Mouse (Mus musculus) embryonic facial prominence, embryonic 14.5 days (tissue): ENCODE measurements at regions not wholly inside any gene's neighbourhood (a gene's known extent, or its start where the extent isn't known, plus 50 kb on each side); places are given as distances from the start of the nearest gene placed in this dataset.
A peak's percentile ranks its signal among the peaks of the same experiment; 100 is the strongest.

ENCODE experiments used
- ATAC-seq: fragments of 200-750 bp; cut with Nextera tagmentation; 2 replicates; pipeline ENCODE4 v1.8.0; 2017; ENCODE audit warnings: low read depth, moderate number of reproducible peaks, moderate TSS enrichment
- DNase-seq: peaks from one replicate; pipeline ENCODE4 v3.0.0-alpha.2; 2015; ENCODE audit warnings: low spot score
- H3K27ac ChIP-seq: fragments of 300-500 bp; sonication (generic); replicated peaks from 2 replicates; pipeline ENCODE4 v1.5.1; 2014; ENCODE audit warnings: low read depth, mild to moderate bottlenecking, low read length, moderate library complexity
- H3K27me3 ChIP-seq: fragments of 300-500 bp; sonication (generic); replicated peaks from 2 replicates; pipeline ENCODE4 v1.6.1; 2014; ENCODE audit warnings: low read length; ENCODE audit not compliant: control insufficient read depth, insufficient read depth
- H3K36me3 ChIP-seq: fragments of 300-500 bp; sonication (generic); 2 replicates; pipeline ENCODE4 v1.6.1; 2014; ENCODE audit warnings: low read length, mixed read lengths; ENCODE audit not compliant: control insufficient read depth, insufficient read depth
- H3K4me1 ChIP-seq: fragments of 300-500 bp; sonication (generic); 2 replicates; pipeline ENCODE4 v1.6.1; 2014; ENCODE audit warnings: antibody characterized with exemption, low read length; ENCODE audit not compliant: control insufficient read depth, insufficient read depth
- H3K4me2 ChIP-seq: fragments of 300-500 bp; sonication (generic); 2 replicates; pipeline ENCODE4 v1.6.1; 2014; ENCODE audit warnings: low read depth, mild to moderate bottlenecking, low read length, moderate library complexity, mixed read lengths
- H3K4me3 ChIP-seq: fragments of 300-500 bp; sonication (generic); 2 replicates; pipeline ENCODE4 v1.5.1; 2014; ENCODE audit warnings: low read depth, mild to moderate bottlenecking, low read length
- H3K9ac ChIP-seq: fragments of 300-500 bp; sonication (generic); 2 replicates; pipeline ENCODE4 v1.6.1; 2014; ENCODE audit warnings: low read depth, mild to moderate bottlenecking, low read length, moderate library complexity, mixed read lengths
- H3K9me3 ChIP-seq: fragments of 300-500 bp; sonication (generic); 2 replicates; pipeline ENCODE4 v1.6.1; 2016; ENCODE audit warnings: low read length; ENCODE audit not compliant: control insufficient read depth
- WGBS: fragments of 180-500 bp; shearing (Covaris S2); extraction: QIAGEN DNeasy Blood & Tissue Kit; methylation state at CpG from one replicate; pipeline ENCODE4 v1.1.7; 2014; 5-methylcytosine and 5-hydroxymethylcytosine counted together

DNA sequence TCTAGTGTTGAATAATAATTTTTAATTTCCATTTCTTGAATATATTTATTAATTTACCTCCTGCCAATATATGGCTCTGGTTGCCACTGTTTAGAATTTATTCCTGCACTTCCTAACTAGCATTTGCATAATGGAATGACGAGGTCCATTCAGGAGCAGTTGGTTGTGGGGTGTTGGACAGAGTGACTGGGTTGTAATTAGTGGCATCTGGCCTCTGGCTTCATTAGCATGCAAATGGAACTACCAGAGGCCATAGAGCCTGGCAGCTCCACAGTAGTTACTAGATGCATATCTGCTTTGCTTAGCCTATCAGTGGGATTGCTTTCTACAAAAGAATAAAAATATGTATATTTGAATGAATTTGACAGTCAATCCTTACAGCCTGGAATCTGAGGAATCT is 1099.6 kb upstream of the Cdh8 start:
- H3K9me3 ChIP-seq = no peaks in the 10 kb centered on the region
- H3K4me3 ChIP-seq = no peak overlapping the region
- H3K27me3 ChIP-seq = no peaks in the 10 kb centered on the region
- H3K9ac ChIP-seq = no peak overlapping the region
- no peak overlapping the region for H3K27ac ChIP-seq
- no peak for ATAC-seq
- no peak overlapping the region for H3K4me2 ChIP-seq
- no peaks in the 10 kb centered on the region for H3K4me1 ChIP-seq
- peak; percentile 11 for DNase-seq
- no peaks in the 10 kb centered on the region for H3K36me3 ChIP-seq
- WGBS = 38% methylated on average over 1 of the region's 1 CpGs

DNA sequence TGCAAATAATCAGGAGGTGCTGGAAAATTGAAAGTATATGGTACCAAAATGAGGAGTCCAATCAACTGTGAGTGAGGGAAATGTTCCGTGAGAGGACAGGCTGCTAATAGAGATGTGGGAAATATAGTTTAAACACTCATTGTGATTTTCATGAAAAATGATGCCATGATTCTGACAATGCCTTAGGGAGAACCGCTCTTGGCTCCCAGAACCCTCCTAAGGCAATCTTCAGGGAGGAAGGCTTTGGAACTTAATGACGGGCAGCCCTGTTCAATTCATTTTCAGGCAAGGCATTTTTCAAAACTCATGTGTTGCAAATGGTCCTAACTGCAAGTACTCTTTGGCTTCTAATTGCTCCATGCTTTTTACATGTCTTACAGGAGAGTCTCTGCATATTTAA is 1098.9 kb upstream of the Cdh8 start:
- Histone ChIP-seq H3K9me3 (no peaks in the 10 kb centered on the region), H3K4me2 (no peak overlapping the region), H3K27me3 (no peaks in the 10 kb centered on the region), H3K4me1 (no peaks in the 10 kb centered on the region), H3K27ac (no peak overlapping the region), H3K36me3 (no peaks in the 10 kb centered on the region), H3K9ac (no peak overlapping the region), H3K4me3 (no peak overlapping the region)
- DNase-seq (no peak), ATAC-seq (no peak)
- WGBS = 87% methylated on average over 3 of the region's 3 CpGs

DNA sequence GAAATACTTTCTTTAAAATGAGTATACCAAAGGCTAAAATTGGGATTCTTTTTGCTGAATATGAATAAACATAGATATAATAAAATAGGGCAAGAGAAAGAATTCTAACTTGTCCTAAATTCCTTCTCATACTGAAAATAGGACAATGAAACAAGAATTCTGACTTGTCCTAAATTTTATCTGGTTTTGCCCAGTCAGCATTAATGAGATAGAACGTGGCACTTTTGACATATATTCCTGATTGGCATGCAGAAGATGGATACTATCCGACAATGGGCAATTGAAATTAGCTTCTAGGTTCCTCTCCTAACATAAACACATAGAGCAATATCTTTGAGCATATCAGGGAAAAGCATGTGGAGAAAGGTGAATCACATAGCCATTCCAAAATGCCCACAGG is 1090.2 kb upstream of the Cdh8 start:
- no peak overlapping the region for H3K9ac ChIP-seq
- ATAC-seq = no peak
- WGBS = 79% methylated on average over 2 of the region's 2 CpGs
- no peaks in the 10 kb centered on the region for H3K27me3 ChIP-seq
- H3K27ac ChIP-seq = no peak overlapping the region
- H3K9me3 ChIP-seq = no peaks in the 10 kb centered on the region
- no peak for DNase-seq
- H3K4me3 ChIP-seq = no peak overlapping the region
- H3K4me2 ChIP-seq = no peak overlapping the region
- no peaks in the 10 kb centered on the region for H3K4me1 ChIP-seq
- no peaks in the 10 kb centered on the region for H3K36me3 ChIP-seq

DNA sequence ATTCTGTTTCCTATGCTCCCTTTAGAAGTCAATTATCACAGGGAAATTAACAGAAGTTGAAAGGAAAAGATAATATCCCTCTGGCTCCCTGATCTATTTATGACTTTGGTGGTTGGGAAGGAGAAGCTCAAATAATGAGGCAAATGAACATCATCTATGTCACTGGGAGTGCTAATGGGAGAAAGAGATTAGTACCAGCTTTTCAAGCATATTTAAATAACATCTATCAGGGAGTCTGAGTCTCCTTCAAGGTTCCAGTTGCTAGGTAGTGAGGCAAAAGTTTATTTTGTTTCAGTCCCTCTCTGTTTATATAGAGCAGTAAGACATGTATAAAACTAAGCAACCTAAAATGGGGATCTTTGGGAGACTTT is 1084.1 kb upstream of the Cdh8 start:
- Histone ChIP-seq H3K27me3 (no peaks in the 10 kb centered on the region), H3K9me3 (no peaks in the 10 kb centered on the region), H3K4me3 (no peak overlapping the region), H3K4me2 (no peak overlapping the region), H3K9ac (no peak overlapping the region), H3K36me3 (no peaks in the 10 kb centered on the region), H3K4me1 (no peaks in the 10 kb centered on the region), H3K27ac (no peak overlapping the region)
- peak; percentile 9; the same call in 1 of the 2 replicates for ATAC-seq
- DNase-seq = no peak

DNA sequence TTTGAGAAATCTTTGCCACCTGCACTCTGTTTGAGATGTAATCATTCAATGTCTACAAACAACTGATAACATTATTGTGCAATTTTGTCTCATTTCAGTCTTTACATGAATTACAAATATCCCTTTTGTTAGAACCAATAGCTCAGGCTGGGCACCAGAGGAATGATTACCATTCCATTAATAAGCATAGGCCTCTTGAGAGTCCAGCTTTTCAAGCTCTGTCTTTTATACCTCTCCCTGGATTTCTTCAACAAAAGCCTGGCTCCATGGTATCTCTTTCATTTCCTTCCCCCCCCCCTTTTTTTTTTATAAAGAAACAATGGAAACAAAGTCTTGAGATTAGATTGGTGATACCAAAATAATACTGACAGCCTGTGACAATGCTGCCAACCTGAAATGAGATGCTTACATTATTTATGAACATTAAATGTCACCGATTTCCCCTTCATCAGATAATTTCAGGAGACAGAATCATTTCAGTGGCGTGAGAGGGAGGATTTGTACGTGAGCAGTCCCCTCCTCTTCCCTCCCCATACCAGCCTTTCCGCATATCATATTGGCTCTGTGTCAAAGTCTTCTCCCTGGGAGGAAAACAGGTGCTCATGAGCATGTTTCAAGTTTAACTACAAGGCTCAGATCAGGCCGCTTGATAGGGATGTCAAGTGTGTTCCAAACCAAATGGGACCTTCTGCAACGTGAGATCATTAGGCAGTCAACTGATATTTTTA is 1083.5 kb upstream of the Cdh8 start:
- H3K4me1 ChIP-seq = no peaks in the 10 kb centered on the region

DNA sequence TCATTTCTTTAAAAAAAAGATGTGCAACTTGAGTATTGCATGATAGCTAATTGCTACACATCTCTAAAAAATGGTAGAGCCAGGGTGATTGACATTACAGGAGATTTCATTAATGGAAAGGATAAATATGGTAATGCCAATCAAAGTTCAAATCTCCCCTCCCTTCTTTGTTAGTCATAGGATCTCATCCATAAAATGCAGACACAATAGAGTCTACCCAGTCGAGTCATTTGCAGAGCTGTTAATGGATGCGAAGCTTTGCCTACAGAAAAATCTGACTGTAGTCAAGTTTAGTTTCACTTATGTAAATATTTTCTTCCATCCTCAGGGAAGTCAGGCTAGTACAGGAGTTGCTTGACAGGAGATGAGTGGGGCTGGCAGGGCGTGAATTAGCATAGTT is 1078.2 kb upstream of the Cdh8 start:
- Histone ChIP-seq H3K27me3 (no peaks in the 10 kb centered on the region), H3K4me2 (no peak overlapping the region), H3K4me1 (no peaks in the 10 kb centered on the region), H3K36me3 (no peaks in the 10 kb centered on the region), H3K27ac (no peak overlapping the region), H3K9me3 (no peaks in the 10 kb centered on the region), H3K9ac (no peak overlapping the region), H3K4me3 (no peak overlapping the region)
- no peak for ATAC-seq
- 72% methylated on average over 3 of the region's 3 CpGs for WGBS
- DNase-seq = no peak

More for the DNA sequence above, 1083.5 kb upstream of the Cdh8 start:
- ATAC-seq (peak; percentile 33; the same call in 1 of the 2 replicates), DNase-seq (peak; percentile 9)
- no peak overlapping the region for H3K4me2 ChIP-seq
- no peak overlapping the region for H3K27ac ChIP-seq
- no peaks in the 10 kb centered on the region for H3K27me3 ChIP-seq
- H3K9me3 ChIP-seq = no peaks in the 10 kb centered on the region
- H3K36me3 ChIP-seq = no peaks in the 10 kb centered on the region
- 60% methylated on average over 6 of the region's 6 CpGs for WGBS
- no peak overlapping the region for H3K9ac ChIP-seq
- H3K4me3 ChIP-seq = no peak overlapping the region

DNA sequence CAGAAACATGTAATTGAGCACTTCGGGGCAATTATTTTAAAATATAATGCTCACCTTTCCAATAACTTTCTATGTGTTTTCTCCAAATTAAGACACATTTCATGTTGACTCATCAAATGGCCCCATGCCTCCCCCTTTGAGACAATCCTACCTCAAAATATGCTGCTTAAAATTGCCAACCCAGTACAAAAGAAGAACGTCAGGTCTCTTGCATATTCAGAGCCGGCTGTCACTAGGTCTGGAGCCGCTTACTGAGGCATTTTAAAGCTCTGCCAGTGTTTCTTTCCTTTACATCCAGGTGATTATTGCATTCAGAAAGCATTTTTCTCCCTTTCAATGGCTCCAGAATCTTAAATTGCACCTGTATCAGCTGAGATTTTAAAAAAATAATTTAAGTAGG is 1059.7 kb upstream of the Cdh8 start:
- DNase-seq = no peak
- no peaks in the 10 kb centered on the region for H3K36me3 ChIP-seq
- no peak overlapping the region for H3K4me3 ChIP-seq
- H3K9me3 ChIP-seq = no peaks in the 10 kb centered on the region
- H3K4me2 ChIP-seq = no peak overlapping the region
- no peaks in the 10 kb centered on the region for H3K4me1 ChIP-seq
- H3K27ac ChIP-seq = no peak overlapping the region
- ATAC-seq = no peak
- no peak overlapping the region for H3K9ac ChIP-seq
- H3K27me3 ChIP-seq = no peaks in the 10 kb centered on the region
- 65% methylated on average over 4 of the region's 4 CpGs for WGBS

DNA sequence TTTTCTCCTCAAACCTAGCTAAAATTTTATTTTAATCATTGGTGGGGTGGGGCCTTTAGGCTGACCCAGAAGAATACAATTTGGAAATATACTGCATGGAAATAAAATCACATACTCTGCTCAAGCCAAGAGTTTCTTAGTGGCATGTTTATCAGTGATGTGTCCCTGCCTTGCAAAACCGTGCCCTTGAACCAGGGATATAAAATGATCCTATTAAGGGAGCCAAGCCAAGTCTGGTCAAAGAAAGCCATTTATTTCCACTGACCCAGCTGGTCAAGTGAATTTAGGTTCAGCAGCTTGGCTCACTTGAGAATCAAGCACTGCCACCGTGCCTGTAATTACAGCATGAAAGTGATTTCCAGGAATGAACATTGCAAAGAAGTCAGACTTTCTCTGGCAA is 1035.0 kb upstream of the Cdh8 start:
- H3K4me1 ChIP-seq = no peaks in the 10 kb centered on the region
- no peaks in the 10 kb centered on the region for H3K36me3 ChIP-seq
- no peak for DNase-seq
- H3K4me2 ChIP-seq = no peak overlapping the region
- WGBS = 41% methylated on average over 2 of the region's 2 CpGs
- no peak overlapping the region for H3K9ac ChIP-seq
- ATAC-seq = no peak
- no peaks in the 10 kb centered on the region for H3K27me3 ChIP-seq
- no peak overlapping the region for H3K4me3 ChIP-seq
- H3K27ac ChIP-seq = no peak overlapping the region
- H3K9me3 ChIP-seq = no peaks in the 10 kb centered on the region

DNA sequence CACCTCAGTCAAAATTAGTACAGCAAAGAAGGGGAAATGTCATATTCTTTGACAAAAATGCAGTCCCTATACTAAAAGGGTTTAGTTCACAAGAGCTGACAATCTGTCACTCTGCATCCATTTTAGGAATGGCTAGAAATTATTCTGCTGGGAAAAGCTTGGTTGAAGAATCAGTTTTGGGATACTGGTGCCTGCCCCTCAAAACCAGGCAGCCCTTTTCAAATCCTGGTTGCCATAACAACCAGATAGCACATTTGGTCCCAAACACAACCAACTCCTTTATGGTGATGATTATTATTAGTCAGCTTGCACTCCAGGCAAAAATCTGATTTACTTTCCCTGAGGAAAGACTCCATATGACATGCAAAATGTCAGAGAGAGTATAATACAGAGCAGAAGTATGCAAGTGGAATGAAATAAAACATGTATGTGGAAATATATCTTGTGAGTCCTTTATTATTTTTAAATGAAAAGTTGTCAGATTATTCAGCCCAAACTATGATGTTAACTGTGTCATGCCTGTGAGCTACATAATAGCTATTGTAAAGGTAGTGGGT is 1034.2 kb upstream of the Cdh8 start:
- H3K9me3 ChIP-seq = no peaks in the 10 kb centered on the region
- no peaks in the 10 kb centered on the region for H3K4me1 ChIP-seq
- H3K27ac ChIP-seq = no peak overlapping the region
- H3K4me2 ChIP-seq = no peak overlapping the region
- H3K36me3 ChIP-seq = no peaks in the 10 kb centered on the region
- no peak overlapping the region for H3K9ac ChIP-seq
- H3K27me3 ChIP-seq = no peaks in the 10 kb centered on the region
- H3K4me3 ChIP-seq = no peak overlapping the region
- no peak for ATAC-seq
- DNase-seq = no peak
